Mouse (Mus musculus): ENCODE data around the gene 4931400O07Rik. TPM values are rescaled to one million over a fixed set of nuclear protein-coding genes. Genes with fewer than 3 reads are reported as not detected.

The 4931400O07Rik gene
- not detected in 2 replicates for polyA plus RNA-seq (2015; fragmentation: Nextera tagmentation; extraction: Ambion mirVana)

- ATAC-seq (ENCODE audit: low read depth) = no peak
- H3K27me3 ChIP-seq (ENCODE audit: control insufficient read depth, insufficient read depth, low read depth, low read length) = no peaks in the 10 kb centered on the region
- 54% methylated on average over 2 of the region's 2 CpGs for WGBS (ENCODE audit: insufficient replicate concordance)
Measured at GRCm38 (mm10) chrX:62467691-62468090, at the start of gene 4931400O07Rik. Gene 4931400O07Rik, plus strand, starts transcription at chrX:62467991.

More at GRCm38 (mm10) chrX:62467691-62468090, at the start of gene 4931400O07Rik:
- H3K36me3 ChIP-seq (ENCODE audit: control insufficient read depth, insufficient read depth) = no peaks in the 10 kb centered on the region
- H3K27ac ChIP-seq (ENCODE audit: low read length) = no peak within 1 kb of the TSS
- no peak within 1 kb of the TSS for H3K4me2 ChIP-seq (ENCODE audit: low read depth, low read length)
- H3K9ac ChIP-seq (ENCODE audit: low read depth, low read length) = no peak within 1 kb of the TSS
- no peaks in the 10 kb centered on the region for H3K9me3 ChIP-seq (replicated peaks; ENCODE audit: control insufficient read depth, low read length)
- no peak within 1 kb of the TSS for H3K4me3 ChIP-seq (ENCODE audit: low read depth, low read length)
- H3K4me1 ChIP-seq (ENCODE audit: control insufficient read depth, low read depth, low read length) = no peaks in the 10 kb centered on the region

Other genes starting within 250 kb of the 4931400O07Rik start
- gene 4933402E13Rik, start 184.5 kb upstream of the 4931400O07Rik start, polyA plus RNA-seq (2015; fragmentation: Nextera tagmentation; extraction: Ambion mirVana) = not detected in 2 replicates